Mouse (Mus musculus) liver, embryonic 14.5 days (tissue): ENCODE measurements around the gene Lrrc8b.

Experiments
- CTCF ChIP-seq: IDR thresholded peaks from 2 replicates; pipeline ENCODE4 v1.5.1; 2016; ENCODE audit warnings: antibody characterized with exemption, low read depth, control low read depth
- EP300 ChIP-seq: IDR thresholded peaks from 2 replicates; pipeline ENCODE4 v1.6.1; 2016; ENCODE audit warnings: antibody characterized with exemption, low read depth

DNA sequence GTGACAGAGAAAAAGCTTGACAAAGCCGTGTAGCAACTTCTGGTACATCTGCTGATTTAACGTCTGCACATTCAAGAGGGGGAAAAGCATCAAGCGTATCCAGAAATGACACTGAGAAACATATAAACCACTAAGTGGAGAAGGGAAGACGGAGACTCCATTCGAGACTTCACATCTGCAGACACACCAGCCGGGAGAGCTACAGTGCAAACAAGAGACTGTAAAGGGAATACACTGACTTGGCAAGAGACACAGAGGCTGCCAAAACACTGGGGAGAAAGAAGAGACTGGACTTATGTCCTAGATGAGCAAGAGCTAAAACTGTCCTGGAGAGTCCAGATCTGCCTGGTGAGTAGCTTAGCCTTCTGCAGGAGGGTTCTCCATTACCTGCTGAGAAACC, 16.6 kb upstream of the Lrrc8b start:
- TF ChIP-seq CTCF = no peak
- no peak for TF ChIP-seq EP300
